Mouse (Mus musculus) erythroid progenitor cell, adult 5-6 weeks (primary cell): ENCODE data around the gene Itprid2. TPM values are rescaled to one million over a fixed set of nuclear protein-coding genes. Genes with fewer than 3 reads are reported as not detected.

Experiments used
- ATAC-seq: replicated peaks from 2 replicates; pipeline ENCODE4 v1.8.0; 2016; ENCODE audit warnings: moderate number of reproducible peaks, mild to moderate bottlenecking, moderate TSS enrichment, inconsistent platforms; ENCODE audit not compliant: poor library complexity, low FRiP score, severe bottlenecking
- total RNA-seq, 2 experiments: library from RNA; stranded (forward) in 1 of 2; stranded (reverse) in 1 of 2; fragments of 150-400 nt in 1 of 2; fragments of 186-747, 209-891 nt in 1 of 2; gene quantifications; 2 replicates each; pipeline versions ENCODE4 v1.2.3 to v1.2.4; 2015 to 2017; ENCODE audit warnings: low replicate concordance in 2 of 2

Itprid2 gene
- total RNA-seq, 2 experiments from 2014 or later: 4.3 to 8.8 TPM

- ATAC-seq: no peak
Measured at GRCm38 (mm10) chr2:79647094-79647493, 11.9 kb downstream of the Itprid2 start.

GRCm38 (mm10) chr2:79647728-79648127 is 12.6 kb downstream of the Itprid2 start:
- no peak for ATAC-seq

GRCm38 (mm10) chr2:79651185-79651584 is 16.0 kb downstream of the Itprid2 start:
- no peak for ATAC-seq

- no peak for ATAC-seq
Measured at GRCm38 (mm10) chr2:79651701-79652100, 16.5 kb downstream of the Itprid2 start.

- ATAC-seq: no peak
Measured at GRCm38 (mm10) chr2:79652502-79652901, 17.4 kb downstream of the Itprid2 start.

- ATAC-seq: no peak
Measured at GRCm38 (mm10) chr2:79653093-79653808, 18.1 kb downstream of the Itprid2 start.

GRCm38 (mm10) chr2:79653809-79654164 is 18.6 kb downstream of the Itprid2 start:
- no peak for ATAC-seq

- ATAC-seq: no peak
Measured at GRCm38 (mm10) chr2:79657062-79657461, 21.9 kb downstream of the Itprid2 start.

- ATAC-seq: no peak
Measured at GRCm38 (mm10) chr2:79660417-79661185, 25.4 kb downstream of the Itprid2 start.

- no peak for ATAC-seq
Measured at GRCm38 (mm10) chr2:79661486-79662104, 26.4 kb downstream of the Itprid2 start.

GRCm38 (mm10) chr2:79664532-79665286 is 29.6 kb downstream of the Itprid2 start:
- ATAC-seq: no peak

GRCm38 (mm10) chr2:79665492-79665891 is 30.3 kb downstream of the Itprid2 start:
- no peak for ATAC-seq

- no peak for ATAC-seq
Measured at GRCm38 (mm10) chr2:79675266-79675665, 40.1 kb downstream of the Itprid2 start.

- ATAC-seq: no peak
Measured at GRCm38 (mm10) chr2:79677663-79678257, 42.6 kb downstream of the Itprid2 start.

- ATAC-seq: no peak
Measured at GRCm38 (mm10) chr2:79681672-79682071, 46.5 kb downstream of the Itprid2 start.

- no peak for ATAC-seq
Measured at GRCm38 (mm10) chr2:79683258-79683657, 48.1 kb downstream of the Itprid2 start.

GRCm38 (mm10) chr2:79690838-79691237 is 55.7 kb downstream of the Itprid2 start:
- ATAC-seq: no peak

- ATAC-seq: no peak
Measured at GRCm38 (mm10) chr2:79695190-79695589, 60.0 kb downstream of the Itprid2 start.

- ATAC-seq: no peak
Measured at GRCm38 (mm10) chr2:79695939-79696338, 60.8 kb downstream of the Itprid2 start.
